12 mouse cellular contexts compared by ENCODE assay signal in genomic region chr3:143949026-143949637, GRCm38 (mm10).
DNase-seq lines count a peak whose midpoint lies in the region; ATAC-seq and TF ChIP-seq lines count a peak whose summit lies in the region.
"Had no signal": no experiment of that assay in that cellular context is flagged by ENCODE, and none has a peak within 500 bp of the region (broad histone marks: within the 10 kb centered on the region; RNA-seq: fewer than 3 reads in every experiment).

No protein-coding gene starts in this region.

- DNase-seq in forebrain, embryonic 10.5 days (ENCODE audit: extremely low spot score, low spot score) = no peak
- DNase-seq in forebrain, embryonic 14.5 days (ENCODE audit: low spot score) = no peak
- peak; percentile 3 for DNase-seq in retina, postnatal 1 day
- no peak for DNase-seq in retina, embryonic 14.5 days (ENCODE audit: low spot score)
- no peak for DNase-seq in limb, embryonic 14.5 days (ENCODE audit: low spot score)
- DNase-seq in T-cell, adult 2 months (ENCODE audit: low spot score) = no peak
- no peak for DNase-seq in heart, adult 8-10 months (ENCODE audit: low spot score)
- DNase-seq: cerebellum, adult 8-10 months; kidney, postnatal 25 days had no signal

- whole genome bisulfite sequencing in forebrain, embryonic 10.5 days = 64% methylated on average over 11 of the region's 11 CpGs
- 59% methylated on average over 11 of the region's 11 CpGs for WGBS in forebrain, embryonic 14.5 days
- WGBS in limb, embryonic 14.5 days = 74% methylated on average over 11 of the region's 11 CpGs
- WGBS in neural tube, embryonic 14.5 days = 32% methylated on average over 11 of the region's 11 CpGs

- H3K4me2 ChIP-seq in forebrain, embryonic 14.5 days (ENCODE audit: low read length) = no peak overlapping the region
- H3K4me2 ChIP-seq in limb, embryonic 14.5 days (replicated peaks; ENCODE audit: low read depth, low read length, severe bottlenecking) = no peak overlapping the region
- H3K4me2 ChIP-seq in neural tube, embryonic 14.5 days (ENCODE audit: low read depth, low read length) = no peak overlapping the region
- H3K4me2 ChIP-seq: heart, embryonic 13.5 days; lung, embryonic 15.5 days had no signal

- no peak for ATAC-seq in forebrain, embryonic 14.5 days
- 0 out of 2 replicates have a peak, but pooled peaks have one; percentile 15 for ATAC-seq in limb, embryonic 14.5 days (ENCODE audit: low FRiP score, low read depth)
- peak; percentile 47; the same call in 1 of the 2 replicates for ATAC-seq in neural tube, embryonic 14.5 days (ENCODE audit: low read depth)

- no peaks in the 10 kb centered on the region for H3K9me3 ChIP-seq in forebrain, embryonic 10.5 days
- no peaks in the 10 kb centered on the region for H3K9me3 ChIP-seq in forebrain, embryonic 14.5 days (replicated peaks; ENCODE audit: control insufficient read depth, low read length)
- H3K9me3 ChIP-seq in limb, embryonic 14.5 days (ENCODE audit: control insufficient read depth, low read length) = no peaks in the 10 kb centered on the region
- H3K9me3 ChIP-seq in neural tube, embryonic 14.5 days (ENCODE audit: control insufficient read depth, low read length) = no peaks in the 10 kb centered on the region
- H3K9me3 ChIP-seq: heart, embryonic 13.5 days; lung, embryonic 15.5 days had no signal

- peaks cover 40% of the 10 kb centered on the region for H3K4me1 ChIP-seq in forebrain, embryonic 10.5 days
- peaks cover 10% of the 10 kb centered on the region for H3K4me1 ChIP-seq in forebrain, embryonic 14.5 days (ENCODE audit: control insufficient read depth, insufficient read depth, low read length)
- peaks cover 10% of the 10 kb centered on the region; the same call in 1 of the 2 replicates for H3K4me1 ChIP-seq in limb, embryonic 14.5 days (ENCODE audit: control insufficient read depth, insufficient read depth, low read length)
- 0 out of 2 replicates have a peak, but pooled peaks cover 4% of the 10 kb centered on the region for H3K4me1 ChIP-seq in neural tube, embryonic 14.5 days (ENCODE audit: control insufficient read depth, insufficient read depth, low read length)

- H3K27me3 ChIP-seq in forebrain, embryonic 10.5 days (ENCODE audit: poor library complexity, severe bottlenecking) = peaks cover 50% of the 10 kb centered on the region
- H3K27me3 ChIP-seq in forebrain, embryonic 14.5 days (replicated peaks; ENCODE audit: control insufficient read depth, insufficient read depth, low read length) = no peaks in the 10 kb centered on the region
- H3K27me3 ChIP-seq in limb, embryonic 14.5 days (ENCODE audit: control insufficient read depth, insufficient read depth, low read length) = no peaks in the 10 kb centered on the region
- no peaks in the 10 kb centered on the region for H3K27me3 ChIP-seq in neural tube, embryonic 14.5 days (ENCODE audit: control insufficient read depth, insufficient read depth, low read length)
- H3K27me3 ChIP-seq: heart, embryonic 13.5 days; lung, embryonic 15.5 days had no signal

- no peak overlapping the region for H3K9ac ChIP-seq in forebrain, embryonic 14.5 days (ENCODE audit: low read length)
- H3K9ac ChIP-seq in limb, embryonic 14.5 days (ENCODE audit: low read depth, low read length, severe bottlenecking) = no peak overlapping the region
- no peak overlapping the region for H3K9ac ChIP-seq in neural tube, embryonic 14.5 days (replicated peaks; ENCODE audit: low read depth, low read length)
- H3K9ac ChIP-seq: heart, embryonic 13.5 days; lung, embryonic 15.5 days had no signal

- H3K4me3 ChIP-seq in forebrain, embryonic 10.5 days = no peak overlapping the region
- H3K4me3 ChIP-seq in forebrain, embryonic 14.5 days (ENCODE audit: low read depth, low read length) = no peak overlapping the region
- H3K4me3 ChIP-seq in limb, embryonic 14.5 days (replicated peaks; ENCODE audit: low read length) = no peak overlapping the region
- no peak overlapping the region for H3K4me3 ChIP-seq in neural tube, embryonic 14.5 days (ENCODE audit: low read depth, low read length)
- H3K4me3 ChIP-seq: heart, embryonic 13.5 days; lung, embryonic 15.5 days had no signal

- no peaks in the 10 kb centered on the region for H3K36me3 ChIP-seq in forebrain, embryonic 10.5 days (replicated peaks)
- no peaks in the 10 kb centered on the region for H3K36me3 ChIP-seq in forebrain, embryonic 14.5 days (ENCODE audit: control insufficient read depth, insufficient read depth, low read length)
- H3K36me3 ChIP-seq in limb, embryonic 14.5 days (ENCODE audit: control insufficient read depth, insufficient read depth, low read length) = no peaks in the 10 kb centered on the region
- no peaks in the 10 kb centered on the region for H3K36me3 ChIP-seq in neural tube, embryonic 14.5 days (ENCODE audit: control insufficient read depth, insufficient read depth, low read length)
- H3K36me3 ChIP-seq: heart, embryonic 13.5 days; lung, embryonic 15.5 days had no signal

- 0 out of 2 replicates have a peak overlapping the region, but pooled peaks have one; percentile 13 for H3K27ac ChIP-seq in forebrain, embryonic 10.5 days
- H3K27ac ChIP-seq in forebrain, embryonic 14.5 days (ENCODE audit: low read depth, low read length) = no peak overlapping the region
- no peak overlapping the region for H3K27ac ChIP-seq in limb, embryonic 14.5 days (replicated peaks; ENCODE audit: low read depth, low read length)
- no peak overlapping the region for H3K27ac ChIP-seq in neural tube, embryonic 14.5 days (ENCODE audit: low read depth, low read length)
- H3K27ac ChIP-seq: heart, embryonic 13.5 days; lung, embryonic 15.5 days had no signal

- no peak for TF ChIP-seq POLR2A in limb, embryonic 14.5 days (IDR thresholded peaks at IDR 0.05; ENCODE audit: borderline replicate concordance, extremely low read depth, insufficient read depth, insufficient read length)
